Mouse (Mus musculus): ENCODE measurements around the gene Mpst. TPM values are rescaled to one million over a fixed set of nuclear protein-coding genes. Genes with fewer than 3 reads are reported as not detected.

Gene Mpst
- polyA plus RNA-seq, 1 experiment from 2014 or later = 2.7 TPM

DNA sequence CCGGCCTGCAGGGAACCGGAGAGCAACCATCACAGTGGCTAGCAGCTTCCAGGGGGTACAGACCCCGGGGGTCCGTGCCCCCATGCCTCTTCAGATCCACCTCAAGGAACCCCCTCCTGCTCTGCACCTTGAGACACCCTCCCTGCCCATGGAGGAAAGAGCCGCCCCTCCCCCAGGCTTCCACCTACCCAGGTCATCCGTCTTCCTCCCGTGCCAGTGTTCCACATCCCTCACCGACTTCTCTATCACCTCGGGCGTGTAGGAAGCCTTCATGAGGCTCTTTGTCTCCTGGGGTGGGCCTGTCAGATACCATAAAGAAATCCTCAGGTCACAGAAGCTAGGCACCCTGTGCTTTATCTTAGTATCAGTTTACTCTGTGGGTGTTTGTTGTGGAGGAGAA lies 27.7 kb upstream of the Mpst start:
- no peak overlapping the region for H3K4me3 ChIP-seq (ENCODE audit: low read depth, low read length)
- DNase-seq (ENCODE audit: low spot score) = no peak
- no peak overlapping the region for H3K9ac ChIP-seq (ENCODE audit: low read length)
- H3K27ac ChIP-seq (ENCODE audit: low read depth, low read length) = no peak overlapping the region
- 84% methylated on average over 10 of the region's 10 CpGs for WGBS
- no peaks in the 10 kb centered on the region for H3K36me3 ChIP-seq (ENCODE audit: control insufficient read depth, insufficient read depth, low read length)
- no peak overlapping the region for H3K4me2 ChIP-seq (ENCODE audit: low read depth, low read length, severe bottlenecking)
- no peaks in the 10 kb centered on the region for H3K9me3 ChIP-seq (ENCODE audit: control insufficient read depth, low read length)
- no peaks in the 10 kb centered on the region for H3K27me3 ChIP-seq (ENCODE audit: control insufficient read depth, insufficient read depth, low read length)
- no peaks in the 10 kb centered on the region for H3K4me1 ChIP-seq (replicated peaks; ENCODE audit: control insufficient read depth, insufficient read depth, low read length)
- no peak for ATAC-seq (replicated peaks; ENCODE audit: low FRiP score)

DNA sequence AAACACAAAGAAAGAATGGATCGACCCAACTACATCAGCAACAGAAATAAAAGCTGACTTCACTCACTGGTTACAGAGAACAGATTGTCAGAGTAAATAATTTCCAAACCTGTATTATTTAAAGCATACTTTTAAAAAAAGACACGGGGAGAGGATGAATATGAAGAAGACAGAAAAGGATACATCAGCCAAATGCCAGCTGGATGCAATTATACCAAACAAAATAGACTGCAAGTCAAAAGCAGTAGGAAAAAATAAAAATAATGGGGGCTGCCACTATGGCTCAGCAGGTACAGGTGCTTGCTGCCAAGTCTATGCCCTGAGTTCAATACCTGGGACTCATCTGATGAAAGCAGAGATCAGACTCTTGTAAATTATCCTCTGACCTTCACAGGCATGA lies 26.0 kb upstream of the Mpst start:
- DNase-seq (ENCODE audit: low spot score) = no peak
- Histone ChIP-seq H3K4me2 (ENCODE audit: low read depth, low read length, severe bottlenecking) (no peak overlapping the region), H3K9ac (ENCODE audit: low read length) (no peak overlapping the region), H3K27ac (ENCODE audit: low read depth, low read length) (no peak overlapping the region), H3K27me3 (ENCODE audit: control insufficient read depth, insufficient read depth, low read length) (no peaks in the 10 kb centered on the region), H3K9me3 (ENCODE audit: control insufficient read depth, low read length) (no peaks in the 10 kb centered on the region), H3K4me1 (replicated peaks; ENCODE audit: control insufficient read depth, insufficient read depth, low read length) (no peaks in the 10 kb centered on the region), H3K4me3 (ENCODE audit: low read depth, low read length) (no peak overlapping the region), H3K36me3 (ENCODE audit: control insufficient read depth, insufficient read depth, low read length) (no peaks in the 10 kb centered on the region)
- ATAC-seq (replicated peaks; ENCODE audit: low FRiP score) = no peak
- 78% methylated on average over 2 of the region's 2 CpGs for WGBS

DNA sequence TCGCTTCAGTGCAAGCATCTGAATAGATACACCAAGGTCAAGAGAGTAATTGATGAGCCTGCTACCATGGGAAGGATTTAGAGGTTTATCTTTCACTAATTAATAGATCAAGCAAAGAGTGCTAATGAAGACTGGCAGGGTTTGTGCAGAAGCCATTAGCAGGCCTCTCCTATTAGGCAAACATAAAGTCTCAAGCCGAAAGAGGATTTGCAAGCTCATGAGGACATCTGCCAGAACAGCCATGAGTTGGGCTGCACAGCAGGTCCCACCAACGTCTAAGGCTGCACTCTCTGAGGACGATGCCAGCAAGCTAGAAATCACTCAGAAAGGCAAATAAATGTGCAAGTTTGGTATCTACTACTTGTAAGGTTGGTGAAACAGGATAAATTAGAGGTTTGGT lies 25.5 kb upstream of the Mpst start:
- H3K9ac ChIP-seq (ENCODE audit: low read length) = no peak overlapping the region
- no peak for ATAC-seq (replicated peaks; ENCODE audit: low FRiP score)
- no peaks in the 10 kb centered on the region for H3K27me3 ChIP-seq (ENCODE audit: control insufficient read depth, insufficient read depth, low read length)
- no peak overlapping the region for H3K4me3 ChIP-seq (ENCODE audit: low read depth, low read length)
- H3K27ac ChIP-seq (ENCODE audit: low read depth, low read length) = no peak overlapping the region
- H3K9me3 ChIP-seq (ENCODE audit: control insufficient read depth, low read length) = no peaks in the 10 kb centered on the region
- 53% methylated on average over 4 of the region's 4 CpGs for WGBS
- H3K4me1 ChIP-seq (replicated peaks; ENCODE audit: control insufficient read depth, insufficient read depth, low read length) = no peaks in the 10 kb centered on the region
- DNase-seq (ENCODE audit: low spot score) = no peak
- no peak overlapping the region for H3K4me2 ChIP-seq (ENCODE audit: low read depth, low read length, severe bottlenecking)
- H3K36me3 ChIP-seq (ENCODE audit: control insufficient read depth, insufficient read depth, low read length) = no peaks in the 10 kb centered on the region

DNA sequence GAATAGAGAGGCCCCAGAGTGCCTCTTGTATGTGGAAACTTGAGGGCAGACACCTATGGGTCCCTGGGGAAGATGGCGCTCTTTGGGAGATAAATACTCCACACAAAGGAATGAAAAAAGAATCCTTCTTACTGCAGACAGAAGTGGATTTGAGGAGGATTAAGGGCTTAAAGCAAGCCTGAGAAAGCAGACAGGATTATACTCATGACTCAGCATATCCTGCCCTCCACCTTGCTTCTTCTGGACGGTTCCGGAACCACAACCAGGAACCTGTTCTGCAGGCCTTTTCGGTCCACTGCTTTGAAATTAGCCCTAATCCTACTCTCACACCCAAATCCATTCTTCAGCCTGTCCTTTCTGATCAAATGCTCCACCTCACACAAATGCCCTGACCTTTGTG lies 24.1 kb upstream of the Mpst start:
- H3K27ac ChIP-seq (ENCODE audit: low read depth, low read length) = no peak overlapping the region
- H3K36me3 ChIP-seq (ENCODE audit: control insufficient read depth, insufficient read depth, low read length) = no peaks in the 10 kb centered on the region
- ATAC-seq (replicated peaks; ENCODE audit: low FRiP score) = no peak
- H3K4me2 ChIP-seq (ENCODE audit: low read depth, low read length, severe bottlenecking) = no peak overlapping the region
- H3K4me1 ChIP-seq (replicated peaks; ENCODE audit: control insufficient read depth, insufficient read depth, low read length) = no peaks in the 10 kb centered on the region
- no peaks in the 10 kb centered on the region for H3K27me3 ChIP-seq (ENCODE audit: control insufficient read depth, insufficient read depth, low read length)
- no peak for DNase-seq (ENCODE audit: low spot score)
- H3K9me3 ChIP-seq (ENCODE audit: control insufficient read depth, low read length) = no peaks in the 10 kb centered on the region
- 69% methylated on average over 4 of the region's 4 CpGs for WGBS
- H3K9ac ChIP-seq (ENCODE audit: low read length) = no peak overlapping the region
- no peak overlapping the region for H3K4me3 ChIP-seq (ENCODE audit: low read depth, low read length)

DNA sequence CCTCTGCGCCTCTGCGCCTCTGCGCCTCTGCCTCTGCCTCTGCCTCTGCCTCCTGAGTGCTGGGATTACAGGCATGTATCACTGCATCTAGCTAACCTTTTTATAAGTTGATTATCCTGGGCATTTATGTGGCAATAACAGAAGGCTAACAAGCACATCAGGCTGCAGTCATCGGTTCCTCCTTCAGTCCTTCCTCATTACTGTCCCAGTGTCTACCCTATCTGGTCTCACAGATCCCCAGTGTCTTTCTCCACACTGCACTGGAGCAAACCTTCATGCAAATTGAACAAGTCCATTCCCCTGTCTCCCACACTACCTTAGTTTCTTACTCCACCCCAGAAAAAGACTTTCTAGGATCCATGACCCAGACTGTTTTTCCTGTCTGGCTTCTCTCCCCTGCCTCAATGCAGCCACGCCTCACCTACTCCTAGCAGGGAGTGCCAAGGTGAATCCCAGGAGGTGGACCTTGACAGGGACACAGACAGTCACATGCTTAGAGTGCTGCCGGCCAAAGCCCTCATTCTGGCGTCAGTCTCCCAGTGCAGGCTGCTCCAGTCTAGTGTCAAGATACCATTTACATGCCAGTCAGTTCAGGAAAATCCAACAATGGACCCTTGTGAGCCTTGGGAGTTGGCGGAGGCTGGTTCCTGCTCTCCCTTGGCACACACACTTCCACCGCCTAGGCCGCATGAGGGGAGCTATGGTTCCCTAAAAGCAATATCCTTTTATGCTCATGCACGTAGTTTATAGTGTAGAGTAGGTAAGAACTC lies 22.6 kb upstream of the Mpst start:
- H3K4me1 ChIP-seq (replicated peaks; ENCODE audit: control insufficient read depth, insufficient read depth, low read length) = no peaks in the 10 kb centered on the region
- H3K27ac ChIP-seq (ENCODE audit: low read depth, low read length) = no peak overlapping the region
- DNase-seq (ENCODE audit: low spot score) (no peak), ATAC-seq (replicated peaks; ENCODE audit: low FRiP score) (no peak)
- no peak overlapping the region for H3K9ac ChIP-seq (ENCODE audit: low read length)
- no peaks in the 10 kb centered on the region for H3K27me3 ChIP-seq (ENCODE audit: control insufficient read depth, insufficient read depth, low read length)
- no peak overlapping the region for H3K4me3 ChIP-seq (ENCODE audit: low read depth, low read length)
- no peaks in the 10 kb centered on the region for H3K36me3 ChIP-seq (ENCODE audit: control insufficient read depth, insufficient read depth, low read length)
- 84% methylated on average over 11 of the region's 11 CpGs for WGBS
- H3K9me3 ChIP-seq (ENCODE audit: control insufficient read depth, low read length) = no peaks in the 10 kb centered on the region
- no peak overlapping the region for H3K4me2 ChIP-seq (ENCODE audit: low read depth, low read length, severe bottlenecking)

DNA sequence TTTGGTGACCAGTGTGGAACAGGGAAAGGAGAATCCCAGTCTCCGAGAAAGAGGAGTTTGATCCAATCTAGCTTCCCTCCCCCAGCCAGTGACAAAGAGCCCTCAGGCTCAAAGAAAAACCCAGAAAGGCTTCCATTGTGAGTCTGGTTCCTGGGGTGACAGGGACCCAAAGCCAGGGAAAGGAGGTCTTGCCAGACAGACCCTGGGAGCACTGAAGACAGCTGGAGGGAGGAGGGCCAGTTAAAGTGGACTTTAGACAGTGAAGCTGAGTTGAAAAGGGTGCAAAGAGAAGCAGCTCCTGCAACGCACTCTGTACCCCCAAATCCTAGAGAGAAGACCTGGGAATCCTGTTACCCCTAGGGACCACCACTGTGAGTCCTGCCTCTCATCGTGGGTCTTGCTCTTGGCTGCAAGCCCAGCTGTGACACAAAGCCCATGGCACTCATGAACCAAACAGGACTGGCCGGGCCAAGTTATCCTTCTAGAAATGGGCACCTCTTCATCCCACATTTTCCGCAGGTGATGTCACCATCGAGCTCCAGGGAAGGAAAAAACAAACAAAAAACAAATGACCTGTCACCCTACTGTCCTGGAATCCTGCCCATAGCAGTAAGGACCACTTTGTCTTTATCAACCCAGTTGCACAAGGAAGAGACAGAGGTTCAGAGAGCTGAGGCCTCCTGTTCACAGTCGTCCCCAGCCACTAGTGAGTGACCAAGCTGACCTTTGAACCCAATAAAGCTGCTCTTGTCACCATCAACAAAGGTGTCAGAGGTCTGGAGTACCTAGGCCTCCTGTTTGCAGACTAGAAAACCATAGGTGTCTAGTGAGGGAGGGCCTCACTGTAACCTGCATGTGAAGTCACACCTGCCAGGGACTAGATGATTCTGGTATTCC lies 21.7 kb upstream of the Mpst start:
- ATAC-seq (replicated peaks; ENCODE audit: low FRiP score) = no peak
- H3K27me3 ChIP-seq (ENCODE audit: control insufficient read depth, insufficient read depth, low read length) = no peaks in the 10 kb centered on the region
- no peak overlapping the region for H3K9ac ChIP-seq (ENCODE audit: low read length)
- H3K27ac ChIP-seq (ENCODE audit: low read depth, low read length) = no peak overlapping the region
- 80% methylated on average over 7 of the region's 7 CpGs for WGBS
- DNase-seq (ENCODE audit: low spot score) = no peak
- no peaks in the 10 kb centered on the region for H3K36me3 ChIP-seq (ENCODE audit: control insufficient read depth, insufficient read depth, low read length)
- H3K4me2 ChIP-seq (ENCODE audit: low read depth, low read length, severe bottlenecking) = no peak overlapping the region
- H3K9me3 ChIP-seq (ENCODE audit: control insufficient read depth, low read length) = no peaks in the 10 kb centered on the region
- H3K4me3 ChIP-seq (ENCODE audit: low read depth, low read length) = no peak overlapping the region
- H3K4me1 ChIP-seq (replicated peaks; ENCODE audit: control insufficient read depth, insufficient read depth, low read length) = no peaks in the 10 kb centered on the region

DNA sequence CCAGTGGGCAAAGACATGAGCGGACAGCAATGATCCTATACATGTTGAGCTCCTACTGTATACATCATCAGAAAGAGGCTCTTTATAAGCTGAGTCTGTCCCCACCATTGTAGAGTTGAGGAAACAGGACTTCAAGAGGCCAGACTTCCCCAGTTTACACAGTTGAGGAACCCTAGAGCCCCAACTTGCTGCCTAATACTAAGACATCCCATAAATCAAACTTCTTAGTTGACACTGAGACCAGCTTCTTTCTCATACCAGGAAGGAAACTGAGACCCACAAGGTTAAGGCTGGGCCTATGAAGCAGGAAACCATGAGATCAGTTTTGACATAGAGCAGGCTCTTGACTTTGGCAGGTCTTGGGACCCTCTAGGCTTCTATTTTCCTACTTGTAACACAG lies 20.7 kb upstream of the Mpst start:
- no peak overlapping the region for H3K9ac ChIP-seq (ENCODE audit: low read length)
- H3K9me3 ChIP-seq (ENCODE audit: control insufficient read depth, low read length) = no peaks in the 10 kb centered on the region
- ATAC-seq (replicated peaks; ENCODE audit: low FRiP score) = no peak
- no peaks in the 10 kb centered on the region for H3K4me1 ChIP-seq (replicated peaks; ENCODE audit: control insufficient read depth, insufficient read depth, low read length)
- H3K27me3 ChIP-seq (ENCODE audit: control insufficient read depth, insufficient read depth, low read length) = no peaks in the 10 kb centered on the region
- no peaks in the 10 kb centered on the region for H3K36me3 ChIP-seq (ENCODE audit: control insufficient read depth, insufficient read depth, low read length)
- no peak for DNase-seq (ENCODE audit: low spot score)
- no peak overlapping the region for H3K4me3 ChIP-seq (ENCODE audit: low read depth, low read length)
- no peak overlapping the region for H3K27ac ChIP-seq (ENCODE audit: low read depth, low read length)
- WGBS = 94% methylated on average over 1 of the region's 1 CpGs
- H3K4me2 ChIP-seq (ENCODE audit: low read depth, low read length, severe bottlenecking) = no peak overlapping the region

DNA sequence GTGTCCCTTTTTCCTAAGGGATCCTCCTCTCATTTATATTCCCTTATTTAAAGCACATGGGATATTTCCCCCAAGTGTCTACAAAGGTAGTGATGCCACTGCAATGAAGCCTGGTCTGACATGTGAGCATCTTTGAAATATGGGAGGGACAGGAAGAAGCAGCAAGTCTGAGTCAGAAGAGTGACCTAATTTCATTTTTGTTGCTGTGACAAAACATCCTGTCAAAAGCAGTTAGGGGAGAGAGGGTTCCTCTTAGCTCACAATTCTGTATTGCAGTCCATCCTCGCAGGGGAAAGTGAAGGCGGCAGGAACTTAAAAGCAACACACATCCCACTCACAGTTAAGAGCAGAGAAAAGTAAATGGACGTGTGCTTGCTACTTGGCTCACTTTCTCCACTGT lies 15.4 kb upstream of the Mpst start:
- DNase-seq (ENCODE audit: low spot score) (no peak), ATAC-seq (replicated peaks; ENCODE audit: low FRiP score) (no peak)
- H3K4me1 ChIP-seq (replicated peaks; ENCODE audit: control insufficient read depth, insufficient read depth, low read length) = no peaks in the 10 kb centered on the region
- no peak overlapping the region for H3K4me2 ChIP-seq (ENCODE audit: low read depth, low read length, severe bottlenecking)
- H3K9me3 ChIP-seq (ENCODE audit: control insufficient read depth, low read length) = no peaks in the 10 kb centered on the region
- no peaks in the 10 kb centered on the region for H3K36me3 ChIP-seq (ENCODE audit: control insufficient read depth, insufficient read depth, low read length)
- H3K27ac ChIP-seq (ENCODE audit: low read depth, low read length) = no peak overlapping the region
- 88% methylated on average over 3 of the region's 3 CpGs for WGBS
- H3K27me3 ChIP-seq (ENCODE audit: control insufficient read depth, insufficient read depth, low read length) = no peaks in the 10 kb centered on the region
- no peak overlapping the region for H3K4me3 ChIP-seq (ENCODE audit: low read depth, low read length)
- no peak overlapping the region for H3K9ac ChIP-seq (ENCODE audit: low read length)

All from forebrain, embryonic 11.5 days (tissue).